Mouse (Mus musculus) liver, embryonic 13.5 days (tissue): ENCODE measurements around the gene Spata16. TPM values are rescaled to one million over a fixed set of nuclear protein-coding genes. Genes with fewer than 3 reads are reported as not detected.

ENCODE experiments used
- ATAC-seq: fragments of 200-750 bp; cut with Nextera tagmentation; 2 replicates; pipeline ENCODE4 v1.8.0; 2017; ENCODE audit warnings: low read depth, mild to moderate bottlenecking, moderate number of reproducible peaks, moderate library complexity
- DNase-seq: peaks from one replicate; pipeline ENCODE4 v3.0.0; 2022
- H3K27ac ChIP-seq: fragments of 300-500 bp; sonication (generic); 2 replicates; pipeline ENCODE4 v1.5.1; 2015; ENCODE audit warnings: moderate library complexity, mild to moderate bottlenecking, inconsistent platforms
- H3K27me3 ChIP-seq: fragments of 300-500 bp; sonication (generic); 2 replicates; pipeline ENCODE4 v1.6.1; 2015; ENCODE audit warnings: mild to moderate bottlenecking, inconsistent platforms
- H3K36me3 ChIP-seq: fragments of 300-500 bp; sonication (generic); 2 replicates; pipeline ENCODE4 v1.6.1; 2015; ENCODE audit warnings: mild to moderate bottlenecking, inconsistent platforms
- H3K4me1 ChIP-seq: fragments of 300-500 bp; sonication (generic); replicated peaks from 2 replicates; pipeline ENCODE4 v1.6.1; 2015; ENCODE audit warnings: inconsistent platforms
- H3K4me2 ChIP-seq: fragments of 300-500 bp; sonication (generic); 2 replicates; pipeline ENCODE4 v1.6.1; 2015; ENCODE audit warnings: inconsistent platforms, mild to moderate bottlenecking, moderate library complexity
- H3K4me3 ChIP-seq: fragments of 300-500 bp; sonication (generic); replicated peaks from 2 replicates; pipeline ENCODE4 v1.5.1; 2015; ENCODE audit warnings: mild to moderate bottlenecking, inconsistent platforms
- H3K9ac ChIP-seq: fragments of 300-500 bp; sonication (generic); 2 replicates; pipeline ENCODE4 v1.6.1; 2015; ENCODE audit warnings: mild to moderate bottlenecking, inconsistent platforms
- H3K9me3 ChIP-seq: fragments of 300-500 bp; sonication (generic); replicated peaks from 2 replicates; pipeline ENCODE4 v1.6.1; 2016; ENCODE audit warnings: inconsistent platforms
- WGBS: fragments of 180-500 bp; shearing (Covaris S2); methylation state at CpG from one replicate; pipeline ENCODE4 v1.1.7; 2015; ENCODE audit not compliant: insufficient replicate concordance; 5-methylcytosine and 5-hydroxymethylcytosine counted together
- polyA plus RNA-seq: library from polyadenylated mRNA; unstranded; fragments of >200 nt; fragmentation: Nextera tagmentation; extraction: Ambion mirVana; gene quantifications from 2 replicates; pipeline ENCODE4 v1.2.1, GENCODE M21; 2015

Gene Spata16
- polyA plus RNA-seq, 1 experiment from 2014 or later, result not detected

- H3K4me1 ChIP-seq, result no peaks in the 10 kb centered on the region
- no peaks in the 10 kb centered on the region for H3K9me3 ChIP-seq
- ATAC-seq (no peak), DNase-seq (no peak)
- H3K36me3 ChIP-seq, result no peaks in the 10 kb centered on the region
- H3K9ac ChIP-seq, result no peak overlapping the region
- H3K4me2 ChIP-seq, result no peak overlapping the region
- H3K27me3 ChIP-seq, result no peaks in the 10 kb centered on the region
- WGBS, result 56% methylated on average over 6 of the region's 6 CpGs
- H3K27ac ChIP-seq, result no peak overlapping the region
- H3K4me3 ChIP-seq, result no peak overlapping the region
Observed at GRCm38 (mm10) chr3:26727526-26727925, 90.1 kb downstream of the Spata16 start.

DNA sequence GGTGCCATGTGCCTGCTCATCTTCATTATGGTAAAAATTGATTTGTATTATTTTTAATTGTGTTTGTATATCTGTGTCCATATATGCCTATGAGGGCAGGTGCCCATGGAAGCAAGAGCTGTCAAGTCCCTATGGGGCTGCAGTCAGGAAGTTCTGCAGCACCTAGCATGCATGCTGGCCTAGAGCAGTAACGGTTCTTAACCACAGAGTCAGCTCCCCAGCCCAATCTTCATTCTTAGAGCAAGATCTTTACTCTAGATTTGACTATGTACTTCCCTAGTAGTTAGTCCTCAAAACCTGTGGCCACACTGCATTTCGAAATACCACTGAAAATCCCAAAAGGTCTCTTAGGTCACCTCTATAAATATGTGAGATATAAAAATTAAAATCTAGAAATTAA, 113.1 kb downstream of the Spata16 start:
- ATAC-seq (no peak), DNase-seq (no peak)
- Histone ChIP-seq H3K36me3 (no peaks in the 10 kb centered on the region), H3K9me3 (no peaks in the 10 kb centered on the region), H3K9ac (no peak overlapping the region), H3K27ac (no peak overlapping the region), H3K4me1 (no peaks in the 10 kb centered on the region), H3K4me3 (no peak overlapping the region), H3K4me2 (no peak overlapping the region), H3K27me3 (no peaks in the 10 kb centered on the region)
- 32% methylated on average over 2 of the region's 2 CpGs for WGBS

DNA sequence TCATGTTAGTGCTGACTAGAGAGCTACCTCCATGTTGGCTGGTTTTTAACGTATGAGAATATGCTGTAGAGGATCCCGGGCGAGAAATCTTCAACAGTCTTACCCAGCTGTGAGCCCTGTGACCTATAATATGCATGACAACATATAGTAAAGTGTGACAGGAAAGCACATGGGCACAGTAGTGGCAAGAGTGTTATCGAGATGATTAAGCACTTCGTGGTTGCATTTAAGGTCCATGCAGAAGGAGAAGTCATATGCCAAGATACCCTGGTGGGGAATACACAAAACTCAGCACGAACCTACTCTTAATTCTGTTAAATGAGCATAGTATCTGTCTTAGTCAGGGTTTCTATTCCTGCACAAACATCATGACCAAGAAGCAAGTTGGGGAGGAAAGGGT, 115.0 kb downstream of the Spata16 start:
- ATAC-seq (no peak), DNase-seq (no peak)
- Histone ChIP-seq H3K4me3 (no peak overlapping the region), H3K4me1 (no peaks in the 10 kb centered on the region), H3K4me2 (no peak overlapping the region), H3K36me3 (no peaks in the 10 kb centered on the region), H3K9ac (no peak overlapping the region), H3K9me3 (no peaks in the 10 kb centered on the region), H3K27me3 (no peaks in the 10 kb centered on the region), H3K27ac (no peak overlapping the region)
- WGBS, result 63% methylated on average over 6 of the region's 6 CpGs

DNA sequence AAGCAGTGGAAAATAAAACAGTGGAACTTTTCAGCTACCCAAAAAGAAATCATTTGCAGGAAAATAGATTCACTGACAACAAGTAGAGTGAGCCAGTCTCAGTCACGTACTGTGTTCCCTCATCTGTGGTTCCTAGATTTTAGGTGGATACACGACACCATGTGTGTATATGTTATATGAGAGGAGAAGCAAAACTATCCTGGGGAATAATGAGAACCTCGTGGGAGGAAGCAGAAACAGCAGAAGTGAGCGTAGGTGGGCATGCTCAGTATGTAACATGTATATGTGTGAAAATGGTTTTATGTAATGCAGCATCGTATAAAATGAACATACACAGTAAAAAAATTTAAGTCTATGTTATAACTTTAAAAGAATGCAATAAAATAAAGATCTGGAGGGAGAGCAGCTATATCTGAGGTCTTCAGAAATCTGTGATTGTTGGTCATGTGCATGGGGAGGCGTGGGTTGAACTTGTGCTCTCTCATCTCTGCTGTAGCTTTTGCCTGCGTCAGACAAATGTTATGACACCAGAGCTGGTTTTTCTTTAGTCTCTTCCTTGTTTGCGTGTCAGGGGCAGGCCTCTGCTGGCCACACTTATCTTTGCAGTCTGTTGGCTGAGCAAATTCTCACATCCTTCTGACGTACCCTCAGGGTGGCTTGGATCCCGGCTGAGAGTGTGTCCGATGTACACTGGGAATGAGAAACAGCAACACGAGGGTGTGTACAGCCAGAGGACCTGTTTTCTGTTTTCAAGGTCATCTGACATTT, 156.1 kb downstream of the Spata16 start:
- H3K4me1 ChIP-seq, result no peaks in the 10 kb centered on the region
- no peak overlapping the region for H3K27ac ChIP-seq
- DNase-seq, result no peak
- no peaks in the 10 kb centered on the region for H3K9me3 ChIP-seq
- no peak overlapping the region for H3K4me2 ChIP-seq
- WGBS, result 58% methylated on average over 12 of the region's 12 CpGs
- no peak overlapping the region for H3K9ac ChIP-seq
- H3K27me3 ChIP-seq, result no peaks in the 10 kb centered on the region
- no peak overlapping the region for H3K4me3 ChIP-seq
- no peaks in the 10 kb centered on the region for H3K36me3 ChIP-seq
- no peak for ATAC-seq

DNA sequence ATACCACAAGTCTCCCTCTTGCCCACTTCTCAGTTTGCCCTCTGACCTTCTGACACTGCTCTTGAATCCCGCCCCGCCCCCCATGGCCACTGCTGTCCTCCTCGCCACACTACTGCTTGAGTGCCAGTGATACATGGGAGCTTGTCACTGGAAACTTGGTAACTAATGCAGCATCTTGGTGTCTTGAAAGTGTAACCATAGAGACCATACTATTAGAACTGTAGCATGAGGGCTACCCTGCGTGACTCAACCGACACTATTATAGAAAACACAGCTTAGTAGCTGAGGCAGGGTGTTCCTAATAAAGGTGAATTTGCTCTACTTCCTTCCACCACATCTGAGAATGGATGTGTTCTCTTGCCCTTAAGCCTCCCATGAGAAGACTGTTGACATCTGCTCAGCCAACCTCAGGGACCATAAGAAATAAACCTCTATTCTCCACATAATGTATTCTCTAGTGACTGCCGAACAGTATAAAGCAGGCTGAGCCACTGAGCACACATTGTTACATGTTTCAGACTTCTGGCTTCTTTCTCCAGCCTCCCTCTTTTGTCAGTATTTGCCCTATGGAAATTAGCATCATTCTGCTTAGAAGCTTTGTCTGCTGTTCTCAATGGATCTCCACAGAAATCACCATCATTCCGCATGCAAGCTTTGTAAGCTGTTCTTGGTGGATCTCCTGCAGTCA, 158.6 kb downstream of the Spata16 start:
- Histone ChIP-seq H3K9me3 (no peaks in the 10 kb centered on the region), H3K4me2 (no peak overlapping the region), H3K4me3 (no peak overlapping the region), H3K27me3 (no peaks in the 10 kb centered on the region), H3K4me1 (no peaks in the 10 kb centered on the region), H3K36me3 (no peaks in the 10 kb centered on the region), H3K9ac (no peak overlapping the region), H3K27ac (no peak overlapping the region)
- ATAC-seq (no peak), DNase-seq (no peak)
- WGBS, result 70% methylated on average over 7 of the region's 7 CpGs

DNA sequence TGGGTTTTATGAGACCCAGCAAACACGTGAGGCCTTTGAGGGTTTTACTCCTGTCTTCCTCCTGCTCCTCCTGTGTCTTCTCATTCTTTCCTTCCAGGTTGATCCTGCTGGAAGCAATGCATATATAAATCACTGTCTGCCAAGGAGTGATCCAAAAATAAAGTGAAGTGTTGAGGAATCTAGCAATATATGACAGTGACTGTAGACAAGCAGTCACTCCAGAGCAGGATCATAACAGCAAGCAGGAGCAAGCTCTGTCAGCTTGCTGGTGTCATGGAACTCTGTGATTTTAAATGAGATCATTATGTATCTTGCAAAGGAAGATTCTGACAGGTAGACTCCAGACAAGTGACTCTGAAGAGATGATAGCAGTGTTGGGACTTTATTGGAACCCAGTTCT, 159.5 kb downstream of the Spata16 start:
- Histone ChIP-seq H3K4me2 (no peak overlapping the region), H3K9ac (no peak overlapping the region), H3K4me3 (no peak overlapping the region), H3K9me3 (no peaks in the 10 kb centered on the region), H3K4me1 (no peaks in the 10 kb centered on the region), H3K27me3 (no peaks in the 10 kb centered on the region), H3K36me3 (no peaks in the 10 kb centered on the region), H3K27ac (no peak overlapping the region)
- DNase-seq (no peak), ATAC-seq (no peak)
- WGBS, result 56% methylated on average over 1 of the region's 1 CpGs

DNA sequence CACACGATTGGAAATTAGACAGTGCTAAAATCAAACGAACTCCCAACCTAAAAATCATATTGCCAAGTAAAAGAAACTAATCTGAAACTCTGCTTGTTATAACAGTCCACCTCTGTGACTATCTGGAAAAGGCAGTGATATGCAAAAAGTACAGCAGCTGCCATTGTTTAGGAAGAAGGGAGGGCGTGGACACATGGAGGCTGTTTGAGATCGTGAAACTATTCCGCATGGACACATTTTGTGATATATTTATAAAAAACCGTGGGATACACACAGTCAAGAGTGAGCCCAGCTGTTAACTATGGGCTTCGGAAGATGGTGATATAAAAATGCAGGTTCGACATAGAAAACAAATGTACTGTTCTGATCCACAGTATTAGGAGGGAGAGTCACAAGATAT, 176.9 kb downstream of the Spata16 start:
- H3K9ac ChIP-seq, result no peak overlapping the region
- H3K9me3 ChIP-seq, result no peaks in the 10 kb centered on the region
- no peaks in the 10 kb centered on the region for H3K4me1 ChIP-seq
- ATAC-seq, result no peak
- no peak overlapping the region for H3K27ac ChIP-seq
- H3K27me3 ChIP-seq, result no peaks in the 10 kb centered on the region
- DNase-seq, result no peak
- WGBS, result 66% methylated on average over 8 of the region's 8 CpGs
- H3K4me2 ChIP-seq, result no peak overlapping the region
- H3K4me3 ChIP-seq, result no peak overlapping the region
- H3K36me3 ChIP-seq, result no peaks in the 10 kb centered on the region

DNA sequence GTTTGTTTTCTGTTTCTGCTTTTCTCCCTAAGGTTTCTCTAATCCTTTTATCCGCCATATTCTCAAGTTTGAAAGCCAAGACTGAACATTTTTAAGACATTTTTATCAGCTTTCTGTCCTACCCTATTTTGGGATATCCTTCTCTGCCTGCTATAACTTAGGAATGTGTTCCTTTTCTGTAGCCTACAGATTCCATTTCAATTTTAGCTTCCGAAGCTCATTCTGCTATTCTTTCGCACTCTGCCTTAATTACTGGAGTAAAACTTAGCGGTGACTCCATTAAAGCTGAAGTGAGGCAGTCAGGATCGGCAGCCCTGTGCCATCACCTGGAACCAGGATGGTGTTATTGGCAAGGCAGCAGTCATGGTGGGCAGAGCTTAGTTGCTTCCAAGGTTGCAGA, 178.3 kb downstream of the Spata16 start:
- Histone ChIP-seq H3K36me3 (no peaks in the 10 kb centered on the region), H3K27ac (no peak overlapping the region), H3K9ac (no peak overlapping the region), H3K9me3 (no peaks in the 10 kb centered on the region), H3K27me3 (no peaks in the 10 kb centered on the region), H3K4me3 (no peak overlapping the region), H3K4me2 (no peak overlapping the region), H3K4me1 (no peaks in the 10 kb centered on the region)
- ATAC-seq (no peak), DNase-seq (no peak)
- 78% methylated on average over 5 of the region's 5 CpGs for WGBS

GRCm38 (mm10) chr3:26819398-26819797, 182.0 kb downstream of the Spata16 start:
- DNase-seq (no peak), ATAC-seq (no peak)
- Histone ChIP-seq H3K9me3 (no peaks in the 10 kb centered on the region), H3K36me3 (no peaks in the 10 kb centered on the region), H3K27me3 (no peaks in the 10 kb centered on the region), H3K27ac (no peak overlapping the region), H3K9ac (no peak overlapping the region), H3K4me1 (no peaks in the 10 kb centered on the region), H3K4me2 (no peak overlapping the region), H3K4me3 (no peak overlapping the region)
- 47% methylated on average over 5 of the region's 5 CpGs for WGBS

DNA sequence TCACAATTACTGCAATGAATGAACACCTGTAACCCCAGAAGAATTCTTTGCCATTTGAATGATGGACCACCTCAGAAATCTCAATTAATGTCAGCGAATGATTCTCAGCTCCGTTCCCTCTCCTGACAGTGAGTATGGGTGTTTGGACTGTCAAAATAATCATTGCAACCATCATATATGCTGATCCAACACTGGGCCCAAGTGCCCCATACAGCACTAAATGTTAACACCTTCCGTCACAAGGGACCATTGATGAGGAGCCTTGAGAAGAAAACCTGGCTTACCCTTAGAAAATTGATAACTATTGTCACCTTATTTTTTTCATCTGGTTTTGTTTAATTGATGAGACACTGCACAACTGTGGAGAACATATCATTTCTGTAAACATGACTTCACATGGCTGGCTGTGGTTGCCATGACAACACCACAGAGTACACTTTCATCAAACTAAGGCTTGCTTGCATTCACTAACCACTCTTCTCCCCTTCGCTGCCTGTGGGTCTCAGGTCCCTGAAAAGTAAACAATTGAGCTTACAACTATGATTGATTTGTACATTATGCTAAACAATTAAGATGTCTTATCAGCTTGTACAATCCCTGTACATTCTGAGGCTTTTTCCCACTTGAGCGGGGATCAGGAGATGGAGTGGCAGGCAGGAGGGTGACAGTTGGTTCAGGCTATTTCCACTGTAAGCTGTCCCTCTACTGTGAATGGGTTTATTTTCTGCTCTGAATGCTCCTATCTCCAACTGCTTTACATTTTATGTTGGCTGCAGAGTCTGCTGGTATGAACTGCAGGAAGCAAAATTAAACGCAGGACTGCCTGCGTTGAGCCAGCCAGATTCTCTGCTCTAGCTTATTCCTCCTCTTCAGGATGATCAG, 189.8 kb downstream of the Spata16 start:
- H3K9me3 ChIP-seq, result no peaks in the 10 kb centered on the region
- H3K4me1 ChIP-seq, result no peaks in the 10 kb centered on the region
- no peaks in the 10 kb centered on the region for H3K27me3 ChIP-seq
- H3K4me2 ChIP-seq, result no peak overlapping the region
- H3K4me3 ChIP-seq, result no peak overlapping the region
- ATAC-seq (no peak), DNase-seq (no peak)
- 68% methylated on average over 7 of the region's 7 CpGs for WGBS
- no peak overlapping the region for H3K27ac ChIP-seq
- H3K36me3 ChIP-seq, result no peaks in the 10 kb centered on the region
- no peak overlapping the region for H3K9ac ChIP-seq

- H3K27me3 ChIP-seq, result no peaks in the 10 kb centered on the region
- H3K9ac ChIP-seq, result no peak overlapping the region
- ATAC-seq, result no peak
- no peaks in the 10 kb centered on the region for H3K4me1 ChIP-seq
- no peak overlapping the region for H3K27ac ChIP-seq
- DNase-seq, result no peak
- H3K9me3 ChIP-seq, result no peaks in the 10 kb centered on the region
- no peaks in the 10 kb centered on the region for H3K36me3 ChIP-seq
- no peak overlapping the region for H3K4me3 ChIP-seq
- WGBS, result 72% methylated on average over 5 of the region's 5 CpGs
- no peak overlapping the region for H3K4me2 ChIP-seq
Observed at GRCm38 (mm10) chr3:26832954-26833353, 195.5 kb downstream of the Spata16 start.
